Mouse (Mus musculus) ovary, adult 10 weeks (tissue): ENCODE data around the gene Defb11. TPM values are rescaled to one million over a fixed set of nuclear protein-coding genes. Genes with fewer than 3 reads are reported as not detected.

Source experiments
- polyA plus RNA-seq: library from polyadenylated mRNA; stranded (reverse); fragments of 350-450 nt; fragmentation: Illumina TruSeq; extraction: RNeasy Lipid Tissue Mini Kit (QIAGEN cat#74804); gene quantifications from one replicate; pipeline ENCODE4 v1.2.3, GENCODE M21; 2014

Gene Defb11
- not detected for polyA plus RNA-seq

GRCm38 (mm10) chr8:21906290-21906689 is at the start of gene Defb11:
Gene Defb11 (minus strand): TSS chr8:21906412.

GRCm38 (mm10) chr8:21946462-21946861 is 40.2 kb upstream of the Defb11 start, which contains the start of gene Defb13:
Gene Defb13 (plus strand): TSS chr8:21946762.

GRCm38 (mm10) chr8:21938052-21938451 is 31.8 kb upstream of the Defb11 start, which contains the start of gene Defb35:
Gene Defb35 (plus strand): TSS chr8:21938352.

GRCm38 (mm10) chr8:21932610-21933009 is 26.4 kb upstream of the Defb11 start, which contains the start of gene Defb15:
Gene Defb15 (minus strand): TSS chr8:21932710.

GRCm38 (mm10) chr8:21885321-21885720 is 20.9 kb downstream of the Defb11 start, which contains the start of gene Defb9:
Gene Defb9 (minus strand): TSS chr8:21885421.

GRCm38 (mm10) chr8:21858586-21858985 is 47.6 kb downstream of the Defb11 start, which contains the start of gene Defb10:
Gene Defb10 (plus strand): TSS chr8:21858901.

Other genes with a start within 250 kb of the Defb11 start
- gene Defa34, start 240.6 kb downstream of the Defb11 start, polyA plus RNA-seq = not detected
- gene AY761184, start 202.8 kb downstream of the Defb11 start, polyA plus RNA-seq = not detected
- gene Defa24, start 171.9 kb downstream of the Defb11 start, polyA plus RNA-seq = not detected
- not detected for gene Defb50, start 82.9 kb downstream of the Defb11 start, polyA plus RNA-seq
- gene Defb2, start 66.5 kb downstream of the Defb11 start, polyA plus RNA-seq = not detected
- gene Defb10, start 47.5 kb downstream of the Defb11 start, polyA plus RNA-seq = not detected
- not detected for gene Defb9, start 21.0 kb downstream of the Defb11 start, polyA plus RNA-seq
- gene Defb15, start 26.3 kb upstream of the Defb11 start, polyA plus RNA-seq = not detected
- gene Defb35, start 31.9 kb upstream of the Defb11 start, polyA plus RNA-seq = not detected
- not detected for gene Defb13, start 40.4 kb upstream of the Defb11 start, polyA plus RNA-seq
- gene Fam90a1a, start 52.3 kb upstream of the Defb11 start, polyA plus RNA-seq = 0.31 TPM
- gene Ccdc70, start 63.4 kb upstream of the Defb11 start, polyA plus RNA-seq = not detected
- not detected for gene Atp7b, start 153.9 kb upstream of the Defb11 start, polyA plus RNA-seq
- 52.7 TPM for gene Alg11, start 154.3 kb upstream of the Defb11 start, polyA plus RNA-seq
- gene Nek5, start 218.6 kb upstream of the Defb11 start, polyA plus RNA-seq = 8.5 TPM